Mouse (Mus musculus) lung, postnatal 36 days (tissue): ENCODE results near the gene Srp9.

ENCODE experiments used
- DNase-seq: peaks from one replicate; pipeline ENCODE4 v3.0.0; 2022; ENCODE audit warnings: mixed read lengths

Gene Srp9

DNA sequence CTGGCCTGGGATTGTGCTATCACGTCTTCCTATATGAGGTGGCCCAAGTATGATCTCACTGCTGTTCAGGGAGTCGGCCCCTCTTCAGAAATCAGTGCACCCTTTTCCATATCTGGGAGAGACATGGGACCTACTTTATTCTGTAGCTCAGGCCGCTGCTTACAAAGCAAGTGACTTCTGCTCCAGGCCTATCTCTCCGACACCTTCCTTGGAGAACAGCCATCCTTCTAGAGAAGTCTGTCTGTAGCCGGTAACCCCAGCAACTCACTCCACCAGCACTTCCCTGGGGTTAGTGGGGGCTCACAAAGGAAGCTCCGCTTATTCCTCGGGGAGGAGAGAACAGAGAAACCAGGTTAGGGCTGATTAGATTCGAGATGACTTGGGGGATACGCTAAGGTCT lies 17.3 kb upstream of the Srp9 start:
- no peak for DNase-seq

GRCm38 (mm10) chr1:182108397-182109099 lies 16.0 kb upstream of the Srp9 start:
- DNase-seq: peak; percentile 71

GRCm38 (mm10) chr1:182110185-182110584 lies 14.4 kb upstream of the Srp9 start:
- DNase-seq: no peak

- DNase-seq: no peak
These were observed 13.7 kb upstream of the Srp9 start for GRCm38 (mm10) chr1:182110708-182111385.

DNA sequence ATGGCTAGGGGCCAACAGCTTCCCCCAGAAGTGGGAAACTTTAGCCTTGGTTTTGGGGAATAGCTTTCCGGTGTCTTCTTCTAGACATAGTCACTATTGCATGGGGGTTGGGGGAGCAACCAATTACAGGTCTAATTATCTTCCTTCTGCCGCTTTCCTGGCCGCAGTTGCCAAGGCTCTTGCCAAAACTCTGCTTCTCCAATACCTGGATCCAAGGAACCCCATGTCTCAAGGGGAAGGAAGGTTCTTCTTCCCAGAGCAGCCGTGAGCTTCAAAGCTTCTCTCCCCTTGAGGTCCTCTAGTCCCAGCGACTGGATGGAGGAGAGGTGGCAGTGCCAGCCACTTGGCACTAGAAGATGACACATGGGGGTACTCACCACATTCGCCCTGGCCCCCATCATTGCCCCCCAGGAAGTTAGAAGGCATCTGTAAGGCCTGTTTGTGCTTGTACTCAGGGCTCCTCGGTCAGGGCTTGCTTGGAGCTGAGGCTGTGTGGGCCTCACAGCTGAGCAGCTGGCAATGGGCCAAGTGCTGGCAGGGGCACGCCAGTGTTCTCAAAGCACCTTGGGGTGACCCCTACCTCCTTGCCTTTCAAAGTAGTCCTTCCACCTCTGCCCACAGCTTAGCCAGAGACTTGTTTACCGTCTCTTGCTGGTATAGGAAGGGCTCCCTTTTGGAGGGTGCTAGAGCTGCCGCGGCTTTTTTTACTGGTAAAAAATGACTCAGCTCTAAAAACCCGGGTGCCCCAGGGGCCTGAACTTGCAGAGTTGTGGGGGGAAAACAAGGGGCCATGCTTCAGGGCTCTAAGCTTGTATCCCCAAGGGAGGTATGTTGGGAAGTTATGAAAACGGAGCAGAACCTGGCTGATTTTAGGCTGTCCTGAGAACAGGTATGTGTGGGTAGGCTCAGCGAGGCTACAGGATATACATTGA lies 12.9 kb upstream of the Srp9 start:
- peak; percentile 41 for DNase-seq

DNA sequence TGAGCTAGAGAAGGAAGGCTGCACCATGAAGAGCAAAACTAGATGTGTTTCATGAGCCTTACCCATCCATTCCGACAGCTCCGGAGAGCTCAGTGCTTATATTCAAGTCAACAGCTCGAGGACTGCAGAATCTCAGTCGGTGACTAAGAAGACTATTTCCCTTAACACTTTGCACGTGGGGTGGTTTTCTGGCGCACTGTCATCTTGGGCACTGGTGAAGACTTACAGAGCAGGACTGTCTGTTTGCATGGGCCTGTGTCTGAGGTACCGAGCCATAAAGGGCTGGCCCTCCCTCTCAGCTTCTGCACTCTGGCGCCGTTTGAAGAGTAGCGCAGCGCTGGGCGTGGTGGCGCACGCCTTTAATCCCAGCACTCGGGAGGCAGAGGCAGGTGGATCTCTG lies 12.2 kb upstream of the Srp9 start:
- no peak for DNase-seq

- no peak for DNase-seq
These were observed 11.4 kb upstream of the Srp9 start for GRCm38 (mm10) chr1:182113131-182113530.

- no peak for DNase-seq
These were observed 10.7 kb upstream of the Srp9 start for GRCm38 (mm10) chr1:182113587-182114500.

- DNase-seq: peak; percentile 70
These were observed 9.3 kb upstream of the Srp9 start for GRCm38 (mm10) chr1:182115197-182115596.

DNA sequence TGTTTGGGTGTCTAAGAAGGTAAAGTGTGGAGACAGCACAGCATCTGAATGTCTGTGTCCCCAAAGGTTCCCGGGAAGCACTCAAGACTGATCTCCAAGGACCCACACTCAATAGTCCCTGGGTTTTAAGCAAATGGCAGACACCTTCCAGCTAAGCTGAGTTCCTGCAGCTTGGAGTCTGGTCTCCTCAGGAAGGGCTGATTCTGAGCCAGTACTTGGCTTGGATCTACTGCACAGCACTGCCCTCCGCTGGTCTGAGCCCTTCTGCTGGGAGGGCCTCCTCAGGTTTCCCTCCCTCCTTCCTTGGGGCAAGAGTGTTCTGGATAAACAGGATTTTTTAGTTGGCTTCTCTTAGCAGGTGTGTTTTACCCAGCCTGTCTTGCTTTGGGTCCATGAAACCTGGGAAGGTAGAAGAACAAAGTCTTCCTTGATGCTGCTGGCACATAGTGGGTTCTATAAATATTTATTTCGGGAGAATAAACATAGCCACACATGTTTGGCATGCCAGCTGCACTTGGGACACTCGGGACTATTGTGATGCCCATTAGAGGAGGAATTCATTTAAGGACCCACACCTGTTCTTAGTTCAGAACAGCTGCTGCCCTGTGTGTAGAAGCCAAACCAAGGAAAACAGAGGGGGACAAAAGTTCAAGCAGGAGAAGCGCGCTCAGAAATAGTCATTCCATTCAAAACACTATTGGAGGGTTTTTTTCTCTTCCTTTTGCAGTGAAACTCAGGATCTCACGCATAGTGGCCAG lies 8.7 kb upstream of the Srp9 start:
- peak; percentile 75 for DNase-seq

DNA sequence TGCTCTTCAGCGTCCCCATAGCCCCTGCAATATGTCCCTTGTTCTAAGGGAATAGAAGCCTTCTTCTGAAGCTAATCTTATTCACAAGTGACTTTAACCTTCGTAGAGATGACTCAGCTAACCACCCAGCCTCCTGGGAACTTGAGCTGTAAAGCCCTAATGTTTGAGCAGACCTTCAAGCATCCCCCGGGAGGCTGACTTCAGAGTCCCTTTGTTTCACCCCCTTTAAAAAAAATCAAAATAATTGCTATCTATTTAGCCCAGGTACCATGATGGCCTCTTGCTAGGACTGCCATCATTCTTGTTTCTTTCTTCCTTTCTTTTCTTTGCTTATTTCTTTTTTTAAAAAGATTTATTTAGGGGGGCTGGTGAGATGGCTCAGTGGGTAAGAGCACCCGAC lies 2.1 kb upstream of the Srp9 start:
- no peak for DNase-seq

DNA sequence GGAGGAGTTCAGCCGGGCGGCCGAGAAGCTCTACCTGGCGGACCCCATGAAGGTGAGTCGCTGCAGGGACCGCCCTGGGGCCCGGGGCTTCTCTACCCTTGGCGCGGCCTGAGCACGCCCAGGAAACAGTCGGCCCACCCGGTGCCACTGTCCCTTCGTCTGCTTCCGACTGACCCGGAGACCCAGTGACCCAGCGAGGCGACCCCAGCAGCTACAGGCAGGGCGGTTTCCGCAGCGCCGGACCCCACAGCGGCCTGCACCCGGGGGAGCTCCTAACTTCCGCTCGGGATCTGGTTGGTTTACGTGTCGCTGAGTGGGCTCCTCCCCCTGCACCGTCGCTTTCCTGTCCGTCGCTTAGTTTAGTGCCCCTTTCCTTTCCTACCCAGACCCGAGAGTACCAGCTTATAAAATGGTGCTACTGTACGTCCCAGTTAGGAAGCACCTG lies 409 bp downstream of the Srp9 start:
- DNase-seq: peak; percentile 92

DNA sequence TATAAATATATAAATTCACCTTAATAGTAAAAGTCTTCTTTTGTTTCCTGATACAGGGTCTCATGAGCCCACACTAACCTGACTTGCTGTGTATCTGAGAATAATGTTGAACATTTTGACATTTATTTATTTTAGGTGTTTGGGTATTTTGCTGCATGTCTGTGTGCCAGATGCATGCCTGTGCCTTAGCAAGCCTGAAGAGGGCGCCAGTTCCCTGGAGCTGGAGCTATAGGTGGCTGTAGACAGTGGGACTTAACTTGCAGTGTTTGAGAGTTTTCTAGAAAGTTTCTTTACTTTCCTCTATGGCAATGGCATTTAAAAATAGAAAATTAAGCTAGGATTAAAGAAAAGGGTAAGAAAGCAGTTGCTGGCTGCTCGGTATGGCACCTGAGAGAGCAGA lies 6.3 kb downstream of the Srp9 start:
- DNase-seq: peak; percentile 53

DNA sequence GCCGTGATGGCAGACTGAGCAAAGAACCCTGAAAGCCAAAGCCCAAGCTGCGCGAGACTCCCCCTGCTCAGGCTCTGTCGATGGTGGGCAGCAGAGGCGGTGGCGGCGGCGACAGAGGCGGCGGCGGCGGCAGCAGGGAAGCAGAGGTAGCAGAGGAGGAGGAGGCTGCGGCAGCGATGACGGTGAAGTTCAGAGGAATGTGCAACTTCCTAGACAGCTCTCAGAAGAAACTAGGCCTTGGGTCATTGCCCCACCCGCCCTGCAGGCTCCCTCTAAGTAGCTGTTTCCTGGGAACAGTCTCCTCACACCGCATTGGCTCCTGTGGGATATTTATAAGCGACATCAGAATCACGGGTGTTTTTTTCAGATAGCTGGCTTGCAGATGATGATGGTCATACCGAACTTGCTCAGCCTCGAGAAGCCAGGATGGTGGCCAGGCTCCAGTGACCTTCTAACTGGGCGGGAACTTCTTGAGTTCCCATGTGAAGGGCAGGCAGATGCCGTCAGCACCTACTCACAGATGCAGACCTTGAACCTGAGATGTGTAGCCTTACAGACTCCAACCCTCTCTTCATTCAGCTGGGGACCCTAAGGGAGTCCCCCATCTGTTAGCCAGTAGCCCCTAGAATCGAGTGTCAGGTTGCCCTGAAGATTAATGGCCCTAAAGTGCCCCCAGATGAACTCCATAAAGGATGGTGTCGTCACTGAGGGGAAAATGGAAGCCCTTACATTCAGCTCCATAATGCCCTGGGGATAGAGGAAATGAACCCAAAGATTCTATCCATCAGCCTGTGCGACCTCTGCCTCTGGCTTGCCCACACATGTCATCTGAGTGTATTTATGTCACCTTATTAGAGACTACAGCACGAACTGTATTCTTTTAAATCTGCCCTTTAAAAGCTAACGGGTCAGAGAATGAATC lies 12.9 kb downstream of the Srp9 start:
- no peak for DNase-seq

GRCm38 (mm10) chr1:182138172-182138571 lies 13.6 kb downstream of the Srp9 start:
- no peak for DNase-seq

GRCm38 (mm10) chr1:182139937-182140336 lies 15.4 kb downstream of the Srp9 start:
- DNase-seq: no peak

DNA sequence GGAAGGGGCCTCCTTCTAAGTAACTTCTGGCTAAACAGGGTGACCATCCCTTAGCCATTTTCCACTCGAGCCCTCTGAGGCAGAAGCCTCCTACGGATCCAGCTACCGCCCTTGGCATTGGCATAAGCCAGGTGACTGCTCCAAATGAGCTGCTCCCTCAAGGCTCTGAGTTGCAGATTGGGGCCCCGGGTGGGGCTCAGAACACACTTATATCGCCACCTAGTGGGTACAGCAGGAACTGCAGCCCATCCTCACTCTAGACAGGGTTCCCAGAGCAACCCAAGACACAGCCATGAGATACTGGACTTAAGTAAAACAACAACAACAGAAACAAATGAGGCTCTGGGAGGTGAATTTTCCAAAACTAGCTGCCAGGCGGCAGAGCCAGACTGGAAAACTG lies 15.8 kb downstream of the Srp9 start:
- peak; percentile 90 for DNase-seq

- DNase-seq: no peak
These were observed 18.2 kb downstream of the Srp9 start for GRCm38 (mm10) chr1:182142725-182143124.

GRCm38 (mm10) chr1:182143288-182143687 lies 18.8 kb downstream of the Srp9 start:
- DNase-seq: peak; percentile 30

GRCm38 (mm10) chr1:182145546-182145945 lies 21.0 kb downstream of the Srp9 start:
- DNase-seq: no peak
